Mouse (Mus musculus) Muller cell, postnatal 12 days (primary cell): ENCODE data around the gene P3h1.

ENCODE experiments used
- DNase-seq: peaks from one replicate; pipeline ENCODE4 v3.0.0-alpha.2; 2015; ENCODE audit errors: inconsistent ontology term

The P3h1 gene

DNA sequence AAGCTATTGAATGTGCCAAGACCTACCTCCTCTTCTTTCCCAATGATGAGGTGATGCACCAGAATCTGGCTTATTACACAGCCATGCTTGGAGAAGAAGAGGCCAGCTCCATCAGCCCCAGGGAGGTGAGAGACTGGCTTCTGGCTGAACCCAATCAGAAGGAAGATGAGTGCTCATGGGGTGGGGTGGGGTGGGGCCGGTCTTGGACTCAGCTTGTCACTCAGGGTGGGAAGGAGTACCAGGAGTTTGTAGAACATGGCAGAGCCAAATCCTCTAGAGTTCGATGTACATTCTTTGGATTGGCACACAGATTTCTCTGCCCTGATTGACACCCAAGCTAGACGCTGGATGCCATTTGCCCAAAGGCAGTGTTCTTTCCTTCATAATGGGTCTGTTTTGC, 5.9 kb downstream of the P3h1 start:
- no peak for DNase-seq

- DNase-seq, result peak; percentile 76
These were observed 6.5 kb downstream of the P3h1 start for GRCm38 (mm10) chr4:119239181-119239682.

- no peak for DNase-seq
These were observed 8.9 kb downstream of the P3h1 start for GRCm38 (mm10) chr4:119241664-119242063.

DNA sequence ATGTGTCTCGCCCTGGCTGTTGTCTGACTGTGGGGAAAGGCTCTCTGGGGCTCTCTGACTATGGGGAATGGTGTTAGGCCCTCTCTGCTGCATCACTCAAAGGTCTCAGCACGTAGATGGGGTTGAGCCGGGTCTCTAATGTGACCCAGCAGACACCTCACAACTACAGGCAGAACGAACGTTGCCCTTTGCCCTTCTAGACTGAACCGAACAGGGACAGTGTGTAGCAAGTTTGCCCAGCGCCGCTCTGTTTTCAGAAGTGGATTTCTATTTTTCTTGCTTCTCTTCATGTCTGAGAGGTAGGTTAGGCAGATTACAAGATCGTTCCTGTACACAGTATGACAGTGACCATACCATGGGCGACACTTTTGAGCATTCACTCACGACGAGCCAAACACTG, 9.9 kb downstream of the P3h1 start:
- no peak for DNase-seq

DNA sequence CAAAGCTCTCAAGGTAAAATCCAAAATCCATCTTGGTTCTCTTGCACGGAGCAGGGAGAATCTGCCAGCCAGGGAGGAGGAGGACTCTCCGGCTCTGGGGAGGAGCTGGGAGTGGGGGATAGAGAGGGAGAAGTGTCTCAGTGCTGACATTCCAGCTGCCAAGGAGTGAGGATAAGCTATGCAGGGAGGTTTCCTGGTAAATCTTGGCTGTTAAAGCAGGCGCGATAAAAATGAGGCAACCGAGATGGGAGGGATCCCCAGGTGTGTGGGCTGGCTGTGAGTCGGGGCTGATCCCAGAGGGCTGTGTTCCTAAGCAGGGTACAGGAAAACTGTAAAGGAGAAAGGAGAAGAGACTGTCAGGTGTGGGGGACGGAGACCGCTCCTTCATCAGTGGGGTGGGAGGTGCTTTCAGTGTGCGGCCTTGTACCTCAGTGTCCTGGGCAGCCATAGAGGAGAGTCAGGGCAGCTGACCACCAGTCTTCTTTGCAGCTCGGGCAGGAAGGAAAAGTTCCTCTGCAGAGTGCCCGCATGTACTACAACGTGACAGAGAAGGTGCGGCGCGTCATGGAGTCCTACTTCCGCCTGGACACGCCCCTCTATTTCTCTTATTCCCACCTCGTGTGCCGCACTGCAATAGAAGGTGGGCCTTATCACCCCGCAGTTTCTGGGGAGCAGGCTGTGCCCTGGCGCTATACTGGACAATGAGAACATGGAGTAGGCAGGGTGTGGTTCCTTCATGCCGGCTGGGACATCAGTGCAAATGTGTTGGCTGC, 11.9 kb downstream of the P3h1 start:
- no peak for DNase-seq

DNA sequence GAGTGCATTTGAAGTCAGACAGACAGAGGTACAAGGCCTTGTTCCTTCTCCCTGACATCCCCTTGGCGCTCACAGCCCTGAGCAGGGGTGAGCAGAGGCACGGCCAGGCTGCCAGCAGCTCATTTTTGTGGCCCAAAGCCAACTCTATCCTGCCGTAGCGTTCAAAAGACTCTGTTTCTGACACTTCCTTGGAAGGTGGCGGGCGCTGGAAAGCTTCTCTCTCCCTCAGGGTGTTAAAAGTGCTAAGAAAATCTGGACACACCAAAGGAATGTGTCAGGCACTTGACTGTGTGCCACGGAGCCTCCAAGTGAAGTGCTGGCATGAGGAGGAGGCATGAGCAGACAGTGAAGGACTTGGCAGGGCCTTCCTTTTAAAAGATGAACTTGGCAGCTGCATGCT, 12.8 kb downstream of the P3h1 start:
- peak; percentile 37 for DNase-seq

DNA sequence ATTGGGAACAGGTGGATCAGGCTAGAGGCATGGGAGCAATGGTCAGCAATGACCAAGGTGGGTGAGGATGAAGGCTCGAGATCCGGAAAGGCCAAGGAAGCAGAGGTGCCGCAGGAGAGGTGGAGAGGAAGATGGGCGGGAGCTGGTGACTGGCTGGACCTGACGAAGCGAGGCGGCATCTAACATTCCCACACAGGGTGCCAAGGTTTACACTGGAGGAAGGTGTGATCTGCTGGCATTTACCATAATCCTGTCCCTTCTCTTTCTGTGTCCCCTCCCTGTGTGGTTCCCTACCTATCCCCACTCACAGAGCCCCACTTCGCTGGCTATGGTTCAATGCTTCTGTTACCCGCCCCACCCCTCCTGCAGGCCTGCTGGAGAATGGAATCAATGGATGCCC, 13.2 kb downstream of the P3h1 start:
- no peak for DNase-seq

DNA sequence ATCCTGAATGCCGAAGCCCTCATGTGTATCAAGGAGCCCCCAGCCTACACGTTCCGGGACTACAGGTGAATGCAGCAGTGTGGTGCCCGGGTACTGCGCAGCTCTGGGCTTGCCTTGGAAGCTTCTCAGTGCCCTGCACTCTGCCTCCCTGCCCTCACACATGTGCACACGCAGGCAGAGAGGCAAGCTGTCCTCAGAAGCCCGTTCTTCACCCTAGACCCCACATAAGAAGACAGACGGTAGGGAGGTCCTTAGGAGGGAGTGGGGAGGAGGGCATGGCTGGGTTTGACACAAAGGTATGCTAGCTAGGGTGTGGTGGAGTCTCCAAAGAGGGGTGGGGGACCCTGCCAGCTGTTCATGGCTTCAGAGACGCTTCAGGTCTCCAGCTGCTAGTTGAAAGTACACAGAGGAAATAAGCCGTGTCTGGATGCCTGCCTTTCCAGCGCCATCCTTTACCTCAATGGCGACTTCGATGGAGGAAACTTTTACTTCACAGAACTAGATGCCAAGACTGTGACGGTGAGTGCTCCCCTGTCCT, 14.0 kb downstream of the P3h1 start:
- no peak for DNase-seq

DNA sequence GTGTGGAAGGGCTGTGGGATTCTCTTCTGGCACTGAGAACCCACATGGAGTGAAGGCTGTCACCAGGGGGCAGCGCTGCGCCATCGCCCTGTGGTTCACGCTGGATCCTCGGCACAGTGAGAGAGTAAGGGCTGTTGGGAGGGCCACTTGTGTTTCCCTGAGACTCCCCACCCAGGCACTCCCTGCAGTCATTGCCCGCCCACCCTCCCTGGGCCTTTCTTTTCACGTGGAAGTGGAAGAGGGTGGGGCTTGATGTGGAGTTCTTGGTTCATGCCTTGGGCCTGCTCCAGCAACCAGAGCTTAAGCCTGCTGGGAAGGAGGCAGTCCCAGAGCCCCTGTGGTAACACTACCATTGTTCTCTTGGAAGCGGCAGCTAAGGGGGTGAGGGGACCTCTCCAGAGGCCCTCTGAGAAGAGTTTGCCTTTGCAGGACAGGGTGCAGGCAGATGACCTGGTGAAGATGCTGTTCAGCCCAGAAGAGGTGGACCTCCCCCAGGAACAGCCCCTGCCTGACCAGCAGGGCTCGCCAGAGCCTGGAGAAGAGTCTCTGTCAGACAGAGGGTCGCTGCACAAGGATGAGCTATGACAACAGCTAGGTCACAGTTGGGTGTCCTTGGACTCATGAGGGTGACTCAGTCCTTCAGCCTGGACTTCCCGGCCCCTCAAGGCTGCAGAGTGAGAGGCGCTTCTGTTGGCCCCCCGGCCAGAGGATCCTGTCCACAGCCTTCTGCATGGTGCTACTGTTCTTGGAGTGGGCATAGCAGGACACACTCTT, 14.9 kb downstream of the P3h1 start:
- DNase-seq, result peak; percentile 79

DNA sequence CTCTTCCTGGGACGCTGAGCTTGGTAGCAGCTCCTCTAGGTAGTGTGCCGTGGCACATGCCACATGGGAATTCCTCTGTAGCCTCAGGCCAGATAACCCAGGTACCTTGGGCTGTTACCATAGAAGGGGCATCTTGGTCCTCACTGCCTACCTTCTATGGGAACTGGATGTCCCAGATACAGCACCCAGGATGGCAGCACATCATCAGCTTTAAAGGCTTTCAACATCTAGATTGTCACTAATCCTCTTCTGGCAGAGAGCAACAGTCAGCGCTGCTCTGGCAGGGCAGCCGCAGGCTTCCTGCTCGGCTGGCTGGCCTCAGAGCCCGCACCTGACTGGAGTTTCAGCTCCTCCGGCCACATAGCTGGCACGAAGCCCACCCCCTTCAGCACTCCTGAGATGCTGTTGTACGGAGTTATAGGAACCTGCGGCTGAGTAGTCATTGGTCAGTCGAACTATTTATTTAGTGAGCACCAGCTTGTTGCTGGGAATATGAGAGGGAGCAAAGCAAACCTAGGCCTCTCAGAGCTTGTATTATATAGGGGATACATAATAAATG, 15.8 kb downstream of the P3h1 start:
- no peak for DNase-seq

- DNase-seq, result no peak
These were observed 19.5 kb downstream of the P3h1 start for GRCm38 (mm10) chr4:119252025-119252808.

GRCm38 (mm10) chr4:119254012-119254618, 21.4 kb downstream of the P3h1 start:
- peak; percentile 79 for DNase-seq

DNA sequence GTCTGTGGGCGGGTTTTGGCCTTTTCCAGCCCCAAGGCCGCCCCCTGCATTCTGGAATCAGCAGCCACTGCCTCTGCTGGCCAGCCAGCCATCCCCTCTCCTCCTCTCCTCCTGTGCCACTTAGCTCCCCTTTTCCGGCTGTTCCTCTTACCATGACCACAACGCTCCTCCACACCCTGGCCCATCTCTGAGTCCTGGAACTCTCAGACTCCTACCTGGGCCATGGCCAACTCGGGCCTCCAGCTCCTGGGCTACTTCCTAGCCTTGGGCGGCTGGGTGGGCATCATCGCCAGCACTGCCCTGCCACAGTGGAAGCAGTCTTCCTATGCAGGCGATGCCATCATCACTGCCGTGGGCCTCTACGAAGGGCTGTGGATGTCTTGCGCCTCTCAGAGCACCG, 22.6 kb downstream of the P3h1 start, which contains the start of gene Cldn19:
Gene Cldn19 (plus strand): TSS at position 64 of the 400 bp plus-strand sequence.
- peak; percentile 35 for DNase-seq

GRCm38 (mm10) chr4:119257083-119257482, 24.4 kb downstream of the P3h1 start:
- DNase-seq, result no peak

DNA sequence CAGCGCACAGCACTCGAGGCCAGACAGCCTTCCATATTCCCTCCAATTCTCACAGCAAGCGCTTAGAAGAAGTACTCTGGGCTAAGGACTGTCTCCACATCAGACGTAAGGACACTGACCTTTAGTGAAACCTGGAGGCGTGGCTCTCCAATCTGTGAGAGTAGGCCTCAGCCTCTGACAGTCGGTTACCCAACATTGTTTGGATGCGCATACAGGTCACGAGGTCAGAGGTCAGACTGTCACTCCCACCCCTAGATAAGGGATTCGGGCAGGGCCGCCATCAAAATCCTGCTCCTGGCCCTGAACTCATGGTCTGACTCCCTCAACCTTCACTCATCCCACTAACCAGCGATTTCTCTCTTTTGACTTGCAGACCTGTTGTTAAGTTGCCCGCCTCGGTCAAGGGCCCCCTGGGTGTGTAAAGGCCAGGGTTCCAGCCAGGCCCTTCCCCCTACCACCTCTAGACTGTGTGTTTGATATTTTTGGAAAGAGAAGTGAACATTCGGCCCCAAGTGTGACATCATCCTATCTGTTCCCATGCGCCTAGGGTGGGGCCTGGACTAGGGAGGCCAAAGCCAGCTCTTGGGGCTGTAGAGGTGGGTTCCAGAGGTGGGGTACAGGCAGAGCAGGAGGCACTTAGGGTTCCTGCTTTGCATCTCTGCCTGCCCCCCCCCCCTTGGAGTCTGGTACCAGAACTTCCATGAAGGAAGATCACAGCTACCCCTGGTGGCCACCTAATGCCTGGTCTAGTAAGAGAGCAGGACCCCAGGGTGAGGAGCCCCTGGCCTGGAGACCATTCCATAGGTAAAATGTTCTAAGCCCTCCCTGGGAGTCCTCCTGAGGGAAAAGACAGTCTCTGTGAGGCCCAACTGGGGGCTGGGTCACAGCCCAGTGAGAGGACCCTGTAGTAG, 26.9 kb downstream of the P3h1 start:
- no peak for DNase-seq

DNA sequence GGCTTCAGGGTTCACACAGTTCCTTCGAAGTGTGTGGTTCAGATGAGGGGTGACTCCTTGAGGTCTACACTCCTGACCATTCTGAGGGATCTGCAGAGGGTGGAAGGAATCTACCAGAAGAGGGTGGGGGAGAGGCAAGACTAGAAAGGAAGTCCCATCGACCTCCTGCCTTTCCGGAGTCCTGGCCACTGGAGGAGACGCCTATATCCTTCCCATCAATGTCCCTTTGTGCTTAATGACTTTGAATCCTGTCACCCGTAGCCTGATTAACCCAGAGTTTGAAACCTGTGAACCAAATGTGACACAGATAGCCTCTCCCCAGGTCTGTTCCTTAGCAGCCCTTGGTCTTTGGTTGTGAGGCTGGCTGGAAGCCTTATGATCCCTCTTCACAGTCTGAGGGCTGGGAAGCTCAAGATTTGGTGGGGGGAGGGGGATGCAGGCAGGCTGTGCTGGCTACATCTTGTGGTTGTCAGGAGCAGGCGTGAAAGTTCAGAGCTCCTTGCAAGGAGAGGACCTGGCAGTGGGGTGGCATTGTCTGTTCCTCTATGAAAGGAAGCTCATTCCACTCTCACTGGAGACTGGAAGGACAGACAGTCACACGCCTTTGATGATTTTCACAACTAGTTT, 28.5 kb downstream of the P3h1 start:
- no peak for DNase-seq

- no peak for DNase-seq
These were observed 29.8 kb downstream of the P3h1 start for GRCm38 (mm10) chr4:119262483-119262882.

GRCm38 (mm10) chr4:119263459-119263858, 30.7 kb downstream of the P3h1 start:
- no peak for DNase-seq

GRCm38 (mm10) chr4:119266606-119267005, 33.9 kb downstream of the P3h1 start:
- no peak for DNase-seq
